Mouse (Mus musculus): ENCODE results near the gene Klk4.

DNA sequence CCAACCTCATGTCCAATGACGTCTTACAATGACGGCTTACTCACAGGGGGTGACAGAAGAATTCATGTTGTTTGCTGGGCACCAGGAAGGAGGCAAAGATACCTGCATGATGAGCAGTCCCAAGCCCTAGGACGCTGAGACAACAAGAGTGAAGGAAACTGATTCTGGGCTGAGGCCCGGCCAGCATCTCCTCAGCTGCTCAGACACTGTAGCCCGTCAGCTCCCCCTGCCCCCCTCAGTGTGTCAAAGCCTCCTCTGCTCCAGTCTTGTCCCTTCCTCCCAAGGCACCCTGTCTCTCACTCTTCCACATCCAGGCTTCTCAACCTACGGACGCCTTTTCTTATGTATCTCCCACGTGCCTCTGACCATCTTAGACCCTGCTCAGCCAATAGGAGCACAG, 37.9 kb downstream of the Klk4 start:
- TF ChIP-seq POLR2A (IDR thresholded peaks at IDR 0.05; ENCODE audit: control insufficient read depth, extremely low read depth, insufficient read depth, low read length, poor library complexity), result no peak
- TF ChIP-seq CTCF (IDR thresholded peaks at IDR 0.05; ENCODE audit: borderline replicate concordance, control insufficient read depth, extremely low read depth, insufficient read depth, low read length, poor library complexity), result no peak
